Mouse (Mus musculus) kidney, adult 8-10 months (tissue): ENCODE results near the gene Gm12184.
A peak's percentile ranks its signal among the peaks of the same experiment; 100 is the strongest.
"Not testable (repeated sequence)": the region's sequence is repeated elsewhere in the genome, so short reads cannot be mapped to it uniquely, and the experiment has no call there.

ENCODE experiments used
- DNase-seq, 2 experiments: peaks; one replicate each; pipeline ENCODE4 v3.0.0; 2022

Gm12184 gene

GRCm38 (mm10) chr11:48821299-48821698 lies 5.2 kb downstream of the Gm12184 start:
- not testable (repeated sequence) for DNase-seq

GRCm38 (mm10) chr11:48820308-48820674 lies 6.2 kb downstream of the Gm12184 start:
- no peak for DNase-seq

- no peak for DNase-seq
These were observed 6.7 kb downstream of the Gm12184 start for GRCm38 (mm10) chr11:48819614-48820307.

GRCm38 (mm10) chr11:48818346-48818745 lies 8.1 kb downstream of the Gm12184 start:
- peak; percentile 86 to 90 for DNase-seq

- DNase-seq, result no peak
These were observed 8.7 kb downstream of the Gm12184 start for GRCm38 (mm10) chr11:48817794-48818193.

- DNase-seq, result peak; percentile 99
These were observed 9.4 kb downstream of the Gm12184 start, which contains the start of gene Trim41 for GRCm38 (mm10) chr11:48816800-48817665. TSS of gene Trim41 (minus strand) at chr11:48817353.

GRCm38 (mm10) chr11:48816281-48816781 lies 10.1 kb downstream of the Gm12184 start:
- DNase-seq, result peak in 1 of 2 experiments; percentile 51

- no peak for DNase-seq
These were observed 10.6 kb downstream of the Gm12184 start for GRCm38 (mm10) chr11:48815851-48816250.

- DNase-seq, result no peak
These were observed 12.7 kb downstream of the Gm12184 start for GRCm38 (mm10) chr11:48813782-48814181.

GRCm38 (mm10) chr11:48810142-48810541 lies 16.3 kb downstream of the Gm12184 start:
- no peak for DNase-seq

GRCm38 (mm10) chr11:48809434-48809830 lies 17.0 kb downstream of the Gm12184 start:
- DNase-seq, result no peak

GRCm38 (mm10) chr11:48808737-48809433 lies 17.6 kb downstream of the Gm12184 start:
- no peak for DNase-seq

- DNase-seq, result no peak
These were observed 18.2 kb downstream of the Gm12184 start for GRCm38 (mm10) chr11:48808304-48808646.

- no peak for DNase-seq
These were observed 18.7 kb downstream of the Gm12184 start for GRCm38 (mm10) chr11:48807563-48808303.

GRCm38 (mm10) chr11:48806856-48807562 lies 19.4 kb downstream of the Gm12184 start:
- no peak for DNase-seq

GRCm38 (mm10) chr11:48804922-48805321 lies 21.5 kb downstream of the Gm12184 start:
- DNase-seq, result no peak

- no peak for DNase-seq
These were observed 22.5 kb downstream of the Gm12184 start for GRCm38 (mm10) chr11:48803988-48804387.

- DNase-seq, result no peak
These were observed 24.4 kb downstream of the Gm12184 start for GRCm38 (mm10) chr11:48801831-48802772.

GRCm38 (mm10) chr11:48799921-48800701 lies 26.3 kb downstream of the Gm12184 start, which contains the start of gene Rack1:
TSS of gene Rack1 (plus strand) at chr11:48800332.
- DNase-seq, result peak; percentile 84 to 90
